Mouse (Mus musculus) embryonic fibroblast, embryonic 13.5 days (primary cell): ENCODE measurements around the gene Ptpn23. TPM values are rescaled to one million over a fixed set of nuclear protein-coding genes. Genes with fewer than 3 reads are reported as not detected.
"Not testable (repeated sequence)": the region's sequence is repeated elsewhere in the genome, so short reads cannot be mapped to it uniquely, and the experiment has no call there.

Experiments
- H3K27ac ChIP-seq: 2 replicates; pipeline ENCODE4 v1.5.1; 2012; ENCODE audit warnings: low read length, control low read depth, inconsistent platforms; ENCODE audit not compliant: insufficient read depth
- H3K4me1 ChIP-seq: 2 replicates; pipeline ENCODE4 v1.6.1; 2011; ENCODE audit warnings: low read length; ENCODE audit not compliant: control insufficient read depth, insufficient read depth
- H3K4me3 ChIP-seq: 2 replicates; pipeline ENCODE4 v1.5.1; 2011; ENCODE audit warnings: mild to moderate bottlenecking, control low read depth, low read length; ENCODE audit not compliant: insufficient read depth
- CTCF ChIP-seq: IDR thresholded peaks from 2 replicates; pipeline ENCODE4 v1.5.1; 2011; ENCODE audit warnings: mild to moderate bottlenecking, control low read depth, low read length, moderate library complexity, borderline replicate concordance; ENCODE audit not compliant: insufficient read depth
- POLR2A ChIP-seq: IDR thresholded peaks from 2 replicates; pipeline ENCODE4 v1.6.1; 2011; ENCODE audit warnings: low read depth, mild to moderate bottlenecking, control low read depth, low read length, moderate library complexity
- polyA plus RNA-seq: library from polyadenylated mRNA; stranded (reverse); fragments of >200 nt; gene quantifications from 2 replicates; pipeline ENCODE4 v1.2.4, GENCODE M21; 2011; ENCODE audit warnings: low read depth; ENCODE audit not compliant: missing spikeins, insufficient read length

The Ptpn23 gene
- polyA plus RNA-seq, 1 experiment: 37.4 TPM

DNA sequence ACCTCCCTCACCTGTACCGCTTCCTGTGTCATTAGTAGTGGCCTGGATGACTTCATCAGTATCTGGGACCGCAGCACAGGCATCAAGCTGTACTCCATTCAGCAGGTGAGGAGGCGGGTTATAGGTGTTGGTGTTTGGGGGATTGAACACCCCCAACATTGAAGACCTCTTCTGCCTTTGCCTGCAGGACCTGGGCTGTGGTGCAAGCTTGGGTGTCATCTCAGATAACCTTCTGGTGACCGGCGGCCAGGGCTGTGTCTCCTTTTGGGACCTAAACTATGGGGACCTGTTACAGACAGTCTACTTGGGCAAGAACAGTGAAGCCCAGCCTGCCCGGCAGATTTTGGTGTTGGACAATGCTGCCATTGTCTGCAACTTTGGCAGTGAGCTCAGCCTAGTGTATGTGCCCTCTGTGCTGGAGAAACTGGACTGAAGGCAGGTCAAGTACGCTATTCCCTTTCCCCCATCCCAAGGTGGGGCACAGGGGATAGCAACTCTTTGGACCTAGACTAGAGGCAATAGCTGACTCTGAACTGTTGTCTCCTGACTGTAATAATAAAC lies 23.6 kb downstream of the Ptpn23 start:
- H3K27ac ChIP-seq: no peak overlapping the region
- TF ChIP-seq CTCF: no peak
- no peak for TF ChIP-seq POLR2A

DNA sequence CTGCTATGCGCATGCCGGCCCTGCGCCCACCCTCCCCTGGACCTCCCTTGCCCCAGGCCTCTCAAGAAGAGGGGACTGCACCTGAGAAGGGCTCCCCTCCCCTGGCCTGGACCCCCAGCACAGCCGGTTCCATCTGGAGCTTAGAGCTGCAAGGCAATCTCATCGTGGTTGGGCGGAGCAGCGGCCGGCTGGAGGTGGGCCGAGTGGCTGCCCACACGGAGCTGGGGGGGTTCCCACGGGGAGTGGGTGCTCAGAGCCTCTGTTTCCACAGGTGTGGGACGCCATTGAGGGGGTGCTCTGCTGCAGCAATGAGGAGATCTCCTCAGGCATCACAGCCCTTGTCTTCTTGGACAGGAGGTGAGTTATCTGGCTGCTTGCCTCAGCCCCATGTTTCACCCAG lies 26.7 kb downstream of the Ptpn23 start:
- Histone ChIP-seq H3K4me3 (no peak overlapping the region), H3K27ac (no peak overlapping the region), H3K4me1 (no peaks in the 10 kb centered on the region)
- TF ChIP-seq POLR2A (no peak), CTCF (no peak)

More for the DNA sequence above, 23.6 kb downstream of the Ptpn23 start:
- no peak overlapping the region for H3K4me3 ChIP-seq
- H3K4me1 ChIP-seq: no peaks in the 10 kb centered on the region

DNA sequence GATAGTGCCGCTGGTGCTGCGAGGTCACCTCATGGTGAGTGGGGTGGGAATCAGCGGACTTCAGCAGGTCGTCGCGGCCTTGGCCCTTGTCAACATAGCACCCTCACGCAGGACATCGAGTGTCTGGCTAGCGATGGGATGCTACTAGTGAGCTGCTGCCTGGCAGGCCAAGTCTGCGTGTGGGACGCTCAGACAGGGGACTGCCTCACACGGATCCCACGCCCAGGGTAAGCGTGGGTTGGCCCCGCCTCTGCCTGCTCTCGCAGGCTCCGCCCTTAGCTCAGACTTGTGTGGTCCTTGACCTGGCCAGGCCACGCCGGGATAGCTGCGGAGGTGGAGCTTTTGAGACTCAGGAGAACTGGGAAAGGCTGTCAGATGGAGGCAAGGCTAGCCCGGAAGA lies 27.4 kb downstream of the Ptpn23 start:
- Histone ChIP-seq H3K4me3 (no peak overlapping the region), H3K27ac (no peak overlapping the region), H3K4me1 (no peaks in the 10 kb centered on the region)
- TF ChIP-seq POLR2A: no peak
- no peak for TF ChIP-seq CTCF

DNA sequence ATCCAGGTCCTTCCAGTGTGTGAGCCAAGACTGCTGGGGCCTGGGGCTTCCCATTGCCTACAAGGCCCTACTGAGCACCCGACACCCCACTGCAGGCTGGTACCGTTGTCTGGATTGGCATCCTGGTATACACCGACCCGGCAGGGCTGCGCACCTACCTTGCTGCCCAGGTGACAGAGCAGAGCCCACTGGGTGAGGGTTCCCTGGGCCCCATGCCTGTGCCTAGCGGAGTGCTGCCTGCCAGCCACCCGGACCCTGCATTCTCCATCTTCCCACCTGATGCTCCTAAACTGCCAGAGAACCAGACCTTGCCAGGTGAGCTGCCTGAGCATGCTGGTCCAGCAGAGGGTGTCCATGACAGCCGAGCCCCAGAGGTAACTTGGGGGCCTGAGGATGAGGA lies 28.7 kb downstream of the Ptpn23 start:
- Histone ChIP-seq H3K4me1 (no peaks in the 10 kb centered on the region), H3K4me3 (no peak overlapping the region), H3K27ac (no peak overlapping the region)
- TF ChIP-seq CTCF (no peak), POLR2A (no peak)

DNA sequence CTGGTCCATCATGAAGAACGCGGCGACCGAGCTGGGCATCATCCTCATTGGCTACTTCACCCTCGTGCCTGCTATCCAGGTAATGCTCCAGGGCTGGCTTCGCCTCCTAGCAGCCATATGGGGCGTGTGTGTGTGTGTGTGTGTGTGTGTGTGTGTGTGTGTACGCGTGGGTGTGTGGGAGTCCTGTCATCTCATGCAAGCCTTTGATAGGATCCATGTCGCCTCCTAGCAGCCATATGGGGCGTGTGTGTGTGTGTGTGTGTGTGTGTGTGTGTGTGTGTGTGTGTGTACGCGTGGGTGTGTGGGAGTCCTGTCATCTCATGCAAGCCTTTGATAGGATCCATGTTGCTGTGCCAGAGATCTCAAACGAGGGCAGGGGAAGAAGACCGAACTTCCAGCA lies 30.4 kb downstream of the Ptpn23 start:
- not testable (repeated sequence) for H3K27ac ChIP-seq, H3K4me3 ChIP-seq, H3K4me1 ChIP-seq

DNA sequence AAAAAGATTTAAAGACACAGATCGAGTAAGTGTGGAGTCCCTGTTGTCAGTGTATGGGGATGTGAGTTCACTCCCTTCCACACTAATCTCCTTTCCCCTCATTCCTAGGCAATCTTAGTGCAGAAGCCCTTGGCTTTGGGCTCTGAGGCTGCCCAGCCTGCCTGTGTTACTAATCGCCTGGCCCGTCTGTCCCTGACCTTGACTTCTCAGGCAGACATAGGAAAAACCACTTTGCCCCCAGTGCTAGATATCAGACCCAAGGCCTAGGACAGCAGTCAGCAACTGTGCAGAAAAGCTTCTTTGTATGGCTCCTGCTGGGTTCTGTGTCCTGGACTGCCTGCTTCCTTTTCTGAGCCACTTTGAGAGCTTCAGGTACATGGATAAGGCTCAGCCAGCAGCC lies 32.3 kb downstream of the Ptpn23 start:
- TF ChIP-seq CTCF (no peak), POLR2A (no peak)
- Histone ChIP-seq H3K4me3 (no peak overlapping the region), H3K4me1 (no peaks in the 10 kb centered on the region), H3K27ac (no peak overlapping the region)

DNA sequence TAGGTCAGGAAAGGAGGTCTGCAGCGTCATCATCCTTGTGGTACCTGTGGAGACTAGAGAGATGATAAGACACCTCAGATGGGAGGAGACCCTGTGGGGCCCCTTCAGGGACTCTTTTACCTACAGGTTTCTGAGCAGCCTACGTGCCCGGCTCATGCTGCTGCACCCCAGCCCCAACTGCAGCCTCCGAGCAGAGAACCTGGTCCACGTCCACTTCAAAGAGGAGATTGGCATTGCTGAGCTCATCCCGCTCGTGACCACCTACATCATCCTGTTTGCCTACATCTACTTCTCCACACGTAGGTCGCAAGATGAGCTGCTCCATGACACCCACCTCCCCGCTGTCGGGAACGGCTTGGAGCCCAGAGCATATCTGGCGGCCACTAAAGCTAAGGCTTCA lies 34.1 kb downstream of the Ptpn23 start:
- TF ChIP-seq POLR2A (no peak), CTCF (no peak)
- Histone ChIP-seq H3K4me1 (no peaks in the 10 kb centered on the region), H3K27ac (no peak overlapping the region), H3K4me3 (no peak overlapping the region)

DNA sequence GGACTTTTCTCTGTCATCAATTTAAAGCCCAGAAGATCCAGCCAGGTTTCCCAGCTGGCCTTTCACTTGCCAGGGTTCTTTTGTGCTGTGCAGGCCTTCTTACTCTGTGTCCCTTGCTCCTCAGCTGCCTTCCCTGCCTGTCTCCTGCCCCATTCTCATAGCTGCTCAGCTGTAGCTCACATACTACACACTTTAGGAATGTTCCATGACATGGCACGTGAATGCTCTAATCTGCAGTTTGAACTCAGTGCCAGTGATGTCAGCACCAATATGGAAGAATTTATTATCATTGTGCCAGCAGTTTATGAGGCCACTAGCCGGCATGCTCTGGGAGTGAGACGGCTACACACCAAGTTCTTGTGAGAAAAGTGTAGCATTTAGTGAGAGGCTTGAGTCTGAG lies 38.2 kb downstream of the Ptpn23 start:
- Histone ChIP-seq H3K4me1 (peaks cover 5% of the 10 kb centered on the region), H3K27ac (no peak overlapping the region), H3K4me3 (no peak overlapping the region)
- no peak for TF ChIP-seq CTCF
- no peak for TF ChIP-seq POLR2A

DNA sequence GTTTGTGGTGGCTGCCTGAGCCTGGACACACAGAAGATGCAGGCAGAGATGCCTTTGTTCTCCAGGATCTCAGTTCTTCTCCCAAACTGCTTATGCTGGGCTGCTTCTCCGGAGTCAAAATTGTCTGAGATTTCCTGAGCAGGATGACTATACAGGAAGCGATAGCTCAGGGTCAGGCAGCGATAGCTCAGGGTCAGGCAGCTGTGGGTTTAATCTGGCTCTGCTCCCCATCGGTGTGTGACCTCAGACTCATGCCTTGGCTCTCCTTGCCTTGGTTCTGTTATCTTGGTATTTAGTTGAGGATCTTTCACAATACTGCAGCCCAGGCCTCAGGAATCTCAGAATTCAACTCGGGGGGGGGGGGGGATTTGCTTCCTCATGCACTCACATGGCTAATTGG lies 41.3 kb downstream of the Ptpn23 start:
- H3K4me3 ChIP-seq: no peak overlapping the region
- TF ChIP-seq CTCF: no peak
- no peak for TF ChIP-seq POLR2A
- peaks cover 5% of the 10 kb centered on the region for H3K4me1 ChIP-seq
- peak overlapping the region; percentile 92 for H3K27ac ChIP-seq

DNA sequence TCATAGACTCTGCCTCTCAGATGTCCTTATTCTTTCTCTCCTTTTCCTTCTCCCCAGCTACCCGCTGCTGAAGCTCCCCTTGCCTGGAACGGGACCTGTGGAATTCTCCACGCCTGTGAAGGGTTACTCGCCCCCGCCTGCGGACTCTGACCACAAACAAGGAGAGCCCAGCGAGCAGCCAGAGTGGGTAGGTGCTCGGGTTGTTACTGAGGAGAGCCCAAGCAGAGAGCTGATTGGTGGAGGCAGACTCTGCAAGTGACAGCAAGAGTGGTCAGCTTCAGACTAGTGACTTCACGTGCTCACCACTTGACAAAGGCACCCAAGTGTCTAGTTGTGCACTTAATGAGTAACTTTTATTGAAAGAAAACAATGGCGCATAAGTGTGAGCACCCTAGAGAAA lies 45.7 kb downstream of the Ptpn23 start:
- Histone ChIP-seq H3K4me3 (no peak overlapping the region), H3K4me1 (peaks cover 5% of the 10 kb centered on the region), H3K27ac (no peak overlapping the region)
- TF ChIP-seq CTCF: no peak
- TF ChIP-seq POLR2A: no peak

DNA sequence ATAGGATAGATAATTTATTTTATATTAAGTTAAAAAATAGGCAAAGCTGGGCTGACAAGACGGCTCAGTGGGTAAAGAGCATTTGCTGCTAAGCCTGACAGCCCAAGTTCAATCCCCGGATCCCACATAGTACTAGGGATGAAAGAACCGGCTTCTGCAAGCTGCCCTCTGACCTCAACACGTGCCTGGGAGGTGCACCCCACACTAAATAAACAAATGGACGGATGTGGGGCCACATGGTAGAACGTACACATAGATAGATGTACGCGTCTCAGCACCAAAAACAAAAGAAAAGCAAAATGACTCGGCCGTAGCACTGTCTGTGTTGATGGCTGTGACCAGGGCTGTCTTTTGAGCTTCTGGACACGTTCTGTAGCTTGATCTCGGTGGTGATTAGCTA lies 46.7 kb downstream of the Ptpn23 start:
- H3K4me1 ChIP-seq: peaks cover under 1% of the 10 kb centered on the region
- H3K27ac ChIP-seq: no peak overlapping the region
- H3K4me3 ChIP-seq: no peak overlapping the region
- no peak for TF ChIP-seq POLR2A
- no peak for TF ChIP-seq CTCF
